Mouse (Mus musculus): ENCODE data around the gene Fam126a.

GRCm38 (mm10) chr5:24034091-24034490, 3.6 kb upstream of the Fam126a start:
- TF ChIP-seq POLR2A (IDR thresholded peaks at IDR 0.05; ENCODE audit: borderline replicate concordance, extremely low read depth, insufficient read depth, insufficient read length, poor library complexity, severe bottlenecking) = no peak
- TF ChIP-seq CTCF (IDR thresholded peaks at IDR 0.05; ENCODE audit: borderline replicate concordance, extremely low read depth, insufficient read depth, insufficient read length) = no peak
